Mouse (Mus musculus) heart, postnatal 0 days (tissue): ENCODE data around the gene Gtsf1. TPM values are rescaled to one million over a fixed set of nuclear protein-coding genes. Genes with fewer than 3 reads are reported as not detected.
A peak's percentile ranks its signal among the peaks of the same experiment; 100 is the strongest.

Experiments used
- ATAC-seq: fragments of 200-750 bp; cut with Nextera tagmentation; 2 replicates; pipeline ENCODE4 v1.8.0; 2017; ENCODE audit warnings: low read depth, moderate number of reproducible peaks, moderate library complexity; ENCODE audit not compliant: insufficient read depth
- DNase-seq: peaks from one replicate; pipeline ENCODE4 v3.0.0-alpha.2; 2016; ENCODE audit warnings: low spot score
- H3K27ac ChIP-seq: fragments of 300-500 bp; sonication (generic); 2 replicates; pipeline ENCODE4 v1.5.1; 2014; ENCODE audit warnings: low read depth, mild to moderate bottlenecking
- H3K27me3 ChIP-seq: fragments of 300-500 bp; sonication (generic); 2 replicates; pipeline ENCODE4 v1.6.1; 2014; ENCODE audit warnings: low read length, mixed read lengths; ENCODE audit not compliant: control insufficient read depth, insufficient read depth
- H3K36me3 ChIP-seq: fragments of 300-500 bp; sonication (generic); replicated peaks from 2 replicates; pipeline ENCODE4 v1.6.1; 2014; ENCODE audit warnings: low read length, mixed read lengths; ENCODE audit not compliant: control insufficient read depth, insufficient read depth
- H3K4me1 ChIP-seq: fragments of 300-500 bp; sonication (generic); 2 replicates; pipeline ENCODE4 v1.6.1; 2014; ENCODE audit warnings: antibody characterized with exemption; ENCODE audit not compliant: control insufficient read depth, insufficient read depth
- H3K4me2 ChIP-seq: fragments of 300-500 bp; sonication (generic); 2 replicates; pipeline ENCODE4 v1.6.1; 2014; ENCODE audit warnings: low read depth, mild to moderate bottlenecking, low read length, moderate library complexity
- H3K4me3 ChIP-seq: fragments of 300-500 bp; sonication (generic); 2 replicates; pipeline ENCODE4 v1.5.1; 2014; ENCODE audit warnings: low read depth, low read length
- H3K9ac ChIP-seq: fragments of 300-500 bp; sonication (generic); replicated peaks from 2 replicates; pipeline ENCODE4 v1.6.1; 2014; ENCODE audit warnings: low read depth, low read length, mixed read lengths
- H3K9me3 ChIP-seq: fragments of 300-500 bp; sonication (generic); replicated peaks from 2 replicates; pipeline ENCODE4 v1.6.1; 2016; ENCODE audit warnings: low read length; ENCODE audit not compliant: control insufficient read depth
- CTCF ChIP-seq: IDR thresholded peaks from 2 replicates; pipeline ENCODE4 v1.5.1; 2016; ENCODE audit warnings: antibody characterized with exemption, control low read depth, low read depth
- EP300 ChIP-seq: IDR thresholded peaks from 2 replicates; pipeline ENCODE4 v1.6.1; 2016; ENCODE audit warnings: antibody characterized with exemption, low read depth
- whole genome bisulfite sequencing: fragments of 180-500 bp; shearing (Covaris S2); extraction: QIAGEN DNeasy Blood & Tissue Kit; methylation state at CpG from one replicate; pipeline ENCODE4 v1.1.7; 2014; 5-methylcytosine and 5-hydroxymethylcytosine counted together
- polyA plus RNA-seq: library from polyadenylated mRNA; unstranded; fragments of >200 nt; fragmentation: Nextera tagmentation; extraction: Ambion mirVana; gene quantifications from 2 replicates; pipeline ENCODE4 v1.2.1, GENCODE M21; 2015
- total RNA-seq: library from RNA; depleted of rRNA; stranded (reverse); fragments of >200 nt; gene quantifications from 2 replicates; pipeline ENCODE4 v1.2.3, GENCODE M21; 2014; ENCODE audit warnings: low replicate concordance; rRNA removed

Gtsf1 gene
- total and polyA plus RNA-seq, 2 experiments from 2014 or later = 13.7 TPM; not detected in 1

GRCm38 (mm10) chr15:103353511-103354256, 76.6 kb downstream of the Gtsf1 start:
- H3K27me3 ChIP-seq = no peaks in the 10 kb centered on the region
- ATAC-seq = no peak
- no peaks in the 10 kb centered on the region for H3K9me3 ChIP-seq
- no peak overlapping the region for H3K9ac ChIP-seq
- H3K27ac ChIP-seq = no peak overlapping the region
- H3K36me3 ChIP-seq = peaks cover 85% of the 10 kb centered on the region
- no peak overlapping the region for H3K4me3 ChIP-seq
- H3K4me1 ChIP-seq = peaks cover 25% of the 10 kb centered on the region
- TF ChIP-seq EP300 = no peak
- no peak for TF ChIP-seq CTCF
- 91% methylated on average over 11 of the region's 11 CpGs for WGBS
- no peak overlapping the region for H3K4me2 ChIP-seq
- no peak for DNase-seq

DNA sequence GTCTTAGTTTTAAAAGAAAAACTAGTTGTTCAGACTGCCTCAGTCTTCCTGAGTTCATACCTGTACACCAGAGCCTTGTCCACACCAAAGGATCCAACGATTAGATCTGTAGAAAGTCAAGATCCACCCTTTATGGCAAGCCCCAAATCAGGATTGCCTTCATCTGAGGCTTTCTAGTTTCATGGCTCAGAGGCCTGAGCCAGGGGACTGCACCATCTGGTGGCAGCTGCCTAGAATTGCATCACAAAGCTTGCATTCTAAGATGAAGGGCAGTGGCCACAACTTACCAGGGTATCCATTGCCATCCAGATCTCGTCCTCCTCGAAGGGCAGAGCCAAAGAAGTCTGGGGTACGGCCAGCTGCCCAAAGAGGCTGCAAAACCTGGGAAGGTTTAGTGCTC, 77.4 kb downstream of the Gtsf1 start:
- H3K36me3 ChIP-seq = peaks cover 93% of the 10 kb centered on the region
- H3K9ac ChIP-seq = no peak overlapping the region
- H3K4me3 ChIP-seq = no peak overlapping the region
- no peak overlapping the region for H3K27ac ChIP-seq
- no peaks in the 10 kb centered on the region for H3K27me3 ChIP-seq
- DNase-seq (peak; percentile 74), ATAC-seq (no peak)
- TF ChIP-seq CTCF = peak; percentile 92
- TF ChIP-seq EP300 = no peak
- no peaks in the 10 kb centered on the region for H3K9me3 ChIP-seq
- H3K4me2 ChIP-seq = no peak overlapping the region
- H3K4me1 ChIP-seq = peaks cover 17% of the 10 kb centered on the region
- 27% methylated on average over 4 of the region's 4 CpGs for WGBS

Other genes with a start within 250 kb of the Gtsf1 start
- gene Cbx5, start 190.7 kb downstream of the Gtsf1 start, total RNA-seq = 54.1 and 81.6 TPM in 2 replicates
- gene Cbx5, start 190.7 kb downstream of the Gtsf1 start, polyA plus RNA-seq = 41.5 and 42.1 TPM in 2 replicates
- 37.0 and 88.5 TPM in 2 replicates for gene Hnrnpa1, start 190.0 kb downstream of the Gtsf1 start, total RNA-seq
- gene Hnrnpa1, start 190.0 kb downstream of the Gtsf1 start, polyA plus RNA-seq = 260 and 284 TPM in 2 replicates
- gene Nfe2, start 172.1 kb downstream of the Gtsf1 start, total RNA-seq = 1.9 and 2.5 TPM in 2 replicates
- 0.93 and 1.2 TPM in 2 replicates for gene Nfe2, start 172.1 kb downstream of the Gtsf1 start, polyA plus RNA-seq
- 109 and 117 TPM in 2 replicates for gene Copz1, start 157.8 kb downstream of the Gtsf1 start, total RNA-seq
- 124 TPM in 2 replicates for gene Copz1, start 157.8 kb downstream of the Gtsf1 start, polyA plus RNA-seq
- gene Gpr84, start 119.9 kb downstream of the Gtsf1 start, total RNA-seq = not detected in 2 replicates
- 0.10 TPM in 1 of 2 replicates, not detected in the other for gene Gpr84, start 119.9 kb downstream of the Gtsf1 start, polyA plus RNA-seq
- 5.4 and 7.9 TPM in 2 replicates for gene Zfp385a, start 90.4 kb downstream of the Gtsf1 start, total RNA-seq
- gene Zfp385a, start 90.4 kb downstream of the Gtsf1 start, polyA plus RNA-seq = 4.5 and 5.5 TPM in 2 replicates
- gene Itga5, start 63.7 kb downstream of the Gtsf1 start, total RNA-seq = 83.3 and 85.4 TPM in 2 replicates
- 44.3 and 47.5 TPM in 2 replicates for gene Itga5, start 63.7 kb downstream of the Gtsf1 start, polyA plus RNA-seq
- not detected in 2 replicates for gene Gtsf2, start 18.0 kb upstream of the Gtsf1 start, total RNA-seq
- not detected in 2 replicates for gene Gtsf2, start 18.0 kb upstream of the Gtsf1 start, polyA plus RNA-seq
- gene Nckap1l, start 23.3 kb upstream of the Gtsf1 start, total RNA-seq = 1.7 and 3.4 TPM in 2 replicates
- gene Nckap1l, start 23.3 kb upstream of the Gtsf1 start, polyA plus RNA-seq = 0.93 and 0.97 TPM in 2 replicates
- gene Pde1b, start 72.6 kb upstream of the Gtsf1 start, total RNA-seq = 0.88 and 4.0 TPM in 2 replicates
- 1.2 and 1.3 TPM in 2 replicates for gene Pde1b, start 72.6 kb upstream of the Gtsf1 start, polyA plus RNA-seq
- gene Ppp1r1a, start 107.5 kb upstream of the Gtsf1 start, total RNA-seq = 8.4 and 25.2 TPM in 2 replicates
- gene Ppp1r1a, start 107.5 kb upstream of the Gtsf1 start, polyA plus RNA-seq = 36.3 and 43.4 TPM in 2 replicates
- gene Glycam1, start 134.6 kb upstream of the Gtsf1 start, total RNA-seq = not detected in 2 replicates
- not detected in 2 replicates for gene Glycam1, start 134.6 kb upstream of the Gtsf1 start, polyA plus RNA-seq